Mouse (Mus musculus) heart, adult 2 months (tissue): ENCODE measurements at regions not wholly inside any gene's neighbourhood (a gene's known extent, or its start where the extent isn't known, plus 50 kb on each side); places are given as distances from the start of the nearest gene placed in this dataset.

Source experiments
- CTCF ChIP-seq: fragments of 200-600 bp; IDR thresholded peaks from 2 replicates; pipeline ENCODE4 v1.8.1; 2022; ENCODE audit warnings: antibody characterized with exemption, mild to moderate bottlenecking, moderate library complexity
- EP300 ChIP-seq: fragments of 200-500 bp; IDR thresholded peaks from 2 replicates; pipeline ENCODE4 v1.6.1; 2011; ENCODE audit warnings: low read depth, low read length, control low read depth; ENCODE audit not compliant: insufficient read depth

GRCm38 (mm10) chr1:43344001-43344400 is 100.4 kb upstream of the Nck2 start:
- TF ChIP-seq EP300 (no peak), CTCF (no peak)
